Mouse (Mus musculus) testis, adult 2 months (tissue): ENCODE data around the gene Gm20917. TPM values are rescaled to one million over a fixed set of nuclear protein-coding genes. Genes with fewer than 3 reads are reported as not detected.
"Not testable (repeated sequence)": the region's sequence is repeated elsewhere in the genome, so short reads cannot be mapped to it uniquely, and the experiment has no call there.

Source experiments
- H3K27ac ChIP-seq: fragments of 200-500 bp; 2 replicates; pipeline ENCODE4 v1.5.1; 2012; ENCODE audit warnings: low read depth, low read length; ENCODE audit not compliant: control insufficient read depth, insufficient read depth
- H3K27me3 ChIP-seq: fragments of 200-500 bp; 2 replicates; pipeline ENCODE4 v1.6.1; 2012; ENCODE audit warnings: mild to moderate bottlenecking, low read length, moderate library complexity; ENCODE audit not compliant: control insufficient read depth, insufficient read depth
- H3K36me3 ChIP-seq: fragments of 200-500 bp; 2 replicates; pipeline ENCODE4 v1.6.1; 2012; ENCODE audit warnings: mild to moderate bottlenecking, low read length; ENCODE audit not compliant: control insufficient read depth, insufficient read depth
- H3K4me1 ChIP-seq: fragments of 200-500 bp; 2 replicates; pipeline ENCODE4 v1.6.1; 2012; ENCODE audit warnings: low read length; ENCODE audit not compliant: control insufficient read depth, insufficient read depth
- H3K4me3 ChIP-seq: fragments of 200-500 bp; 2 replicates; pipeline ENCODE4 v1.5.1; 2012; ENCODE audit warnings: low read depth, mild to moderate bottlenecking, low read length, moderate library complexity, mixed read lengths; ENCODE audit not compliant: control insufficient read depth
- polyA plus RNA-seq: library from polyadenylated mRNA; depleted of rRNA; stranded (reverse); fragments of >200 nt; gene quantifications from 2 replicates; pipeline ENCODE4 v1.2.3, GENCODE M21; 2012; rRNA removed

Gm20917 gene
- 2.2 and 2.9 TPM in 2 replicates for polyA plus RNA-seq

DNA sequence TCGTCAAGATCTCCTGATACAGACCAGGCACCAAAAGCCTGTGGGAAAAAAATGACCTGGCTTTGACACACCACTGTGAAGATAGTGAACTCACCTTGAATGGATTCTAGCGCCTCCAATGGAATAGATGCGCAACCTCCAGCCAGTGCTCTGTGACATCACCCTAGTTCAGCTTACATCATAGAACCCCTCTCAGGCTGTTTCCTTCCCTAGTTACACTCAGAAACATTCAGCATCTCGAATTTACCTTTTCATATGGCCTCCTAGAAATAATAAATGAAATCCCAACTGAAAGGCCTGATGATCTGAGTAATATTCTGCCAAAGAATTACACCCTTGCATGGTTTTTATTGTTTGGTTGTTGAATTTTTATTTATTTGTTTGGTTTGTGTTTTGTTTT lies at the start of gene Gm20917:
Gene Gm20917 (minus strand): TSS at position 101 of the 400 bp plus-strand sequence.
- H3K36me3 ChIP-seq, H3K27me3 ChIP-seq, H3K4me1 ChIP-seq: not testable (repeated sequence)

More for the DNA sequence above, at the start of gene Gm20917:
- H3K4me3 ChIP-seq, H3K27ac ChIP-seq: not testable (repeated sequence)

Other genes with a start within 250 kb of the Gm20917 start
- gene Gm20916, start 168.4 kb upstream of the Gm20917 start, polyA plus RNA-seq, result not detected in 2 replicates